Mouse (Mus musculus) midbrain, embryonic 12.5 days (tissue): ENCODE measurements around the gene Nr6a1. TPM values are rescaled to one million over a fixed set of nuclear protein-coding genes. Genes with fewer than 3 reads are reported as not detected.

Experiments used
- ATAC-seq: fragments of 200-750 bp; cut with Nextera tagmentation; 2 replicates; pipeline ENCODE4 v1.8.0; 2017; ENCODE audit warnings: low read depth, moderate TSS enrichment, moderate library complexity; ENCODE audit not compliant: low FRiP score
- H3K27ac ChIP-seq: fragments of 300-500 bp; sonication (generic); replicated peaks from 2 replicates; pipeline ENCODE4 v1.5.1; 2016; ENCODE audit warnings: mild to moderate bottlenecking
- H3K27me3 ChIP-seq: fragments of 300-500 bp; sonication (generic); 2 replicates; pipeline ENCODE4 v1.6.1; 2016; ENCODE audit warnings: mild to moderate bottlenecking
- H3K36me3 ChIP-seq: fragments of 300-500 bp; sonication (generic); 2 replicates; pipeline ENCODE4 v1.6.1; 2016
- H3K4me1 ChIP-seq: fragments of 300-500 bp; sonication (generic); 2 replicates; pipeline ENCODE4 v1.6.1; 2016
- H3K4me2 ChIP-seq: fragments of 300-500 bp; sonication (generic); replicated peaks from 2 replicates; pipeline ENCODE4 v1.6.1; 2016; ENCODE audit warnings: mild to moderate bottlenecking, moderate library complexity
- H3K4me3 ChIP-seq: fragments of 300-500 bp; sonication (generic); 2 replicates; pipeline ENCODE4 v1.5.1; 2016; ENCODE audit warnings: mild to moderate bottlenecking
- H3K9ac ChIP-seq: fragments of 300-500 bp; sonication (generic); replicated peaks from 2 replicates; pipeline ENCODE4 v1.6.1; 2016; ENCODE audit warnings: mild to moderate bottlenecking, moderate library complexity
- H3K9me3 ChIP-seq: fragments of 300-500 bp; sonication (generic); 2 replicates; pipeline ENCODE4 v1.6.1; 2016; ENCODE audit warnings: mild to moderate bottlenecking
- WGBS: fragments of 180-500 bp; shearing (Covaris S2); methylation state at CpG from one replicate; pipeline ENCODE4 v1.1.7; 2016; 5-methylcytosine and 5-hydroxymethylcytosine counted together
- microRNA-seq: library from miRNA; unstranded; fragments of <30 nt; microRNA quantifications from one replicate; pipeline ENCODE4, GENCODE M21; 2017
- polyA plus RNA-seq: library from polyadenylated mRNA; unstranded; fragments of >200 nt; fragmentation: Nextera tagmentation; extraction: Ambion mirVana; gene quantifications from 2 replicates; pipeline ENCODE4 v1.2.1, GENCODE M21; 2016

Nr6a1 gene
- polyA plus RNA-seq, 1 experiment from 2014 or later = 2.8 TPM

- H3K4me3 ChIP-seq = no peak overlapping the region
- H3K9ac ChIP-seq = no peak overlapping the region
- no peaks in the 10 kb centered on the region for H3K9me3 ChIP-seq
- ATAC-seq = peak; percentile 50
- peaks cover 22% of the 10 kb centered on the region for H3K27me3 ChIP-seq
- no peak overlapping the region for H3K4me2 ChIP-seq
- WGBS = 56% methylated on average over 9 of the region's 9 CpGs
- H3K4me1 ChIP-seq = no peaks in the 10 kb centered on the region
- H3K27ac ChIP-seq = no peak overlapping the region
- no peaks in the 10 kb centered on the region for H3K36me3 ChIP-seq
These were observed 252.0 kb downstream of the Nr6a1 start for GRCm38 (mm10) chr2:38675366-38675969.

Small RNAs within 50 kb of the gene (microRNA-seq; reads per million reads assigned to microRNA genes)
- 996 reads per million, percentile 78 among the genes with 10 or more reads in this experiment for gene Mir181a-2
- 5,350 reads per million, percentile 91 among the genes with 10 or more reads in this experiment for gene Mir181b-2

Other genes starting within 250 kb of the Nr6a1 start
- 0.29 and 0.39 TPM in 2 replicates for gene Nr5a1, start 213.1 kb downstream of the Nr6a1 start, polyA plus RNA-seq
- 2.9 and 3.8 TPM in 2 replicates for gene Olfml2a, start 4.3 kb upstream of the Nr6a1 start, polyA plus RNA-seq
- 1.7 and 1.9 TPM in 2 replicates for gene Wdr38, start 69.8 kb upstream of the Nr6a1 start, polyA plus RNA-seq
- 124 and 134 TPM in 2 replicates for gene Arpc5l, start 77.7 kb upstream of the Nr6a1 start, polyA plus RNA-seq
- gene Rpl35, start 77.9 kb upstream of the Nr6a1 start, polyA plus RNA-seq = 938 and 967 TPM in 2 replicates
- 38.6 and 39.4 TPM in 2 replicates for gene Golga1, start 137.9 kb upstream of the Nr6a1 start, polyA plus RNA-seq